Mouse (Mus musculus) megakaryocyte, embryonic 14.5 days (primary cell): ENCODE results near the gene Epo.

ENCODE experiments used
- FLI1 ChIP-seq: IDR thresholded peaks from 2 replicates; pipeline ENCODE4 v1.6.1; 2012; ENCODE audit warnings: low read length, inconsistent platforms, mixed read lengths
- GATA1 ChIP-seq: IDR thresholded peaks from 3 replicates; pipeline ENCODE4 v1.6.1; 2012; ENCODE audit warnings: mixed read lengths, low read length, inconsistent platforms, borderline replicate concordance

DNA sequence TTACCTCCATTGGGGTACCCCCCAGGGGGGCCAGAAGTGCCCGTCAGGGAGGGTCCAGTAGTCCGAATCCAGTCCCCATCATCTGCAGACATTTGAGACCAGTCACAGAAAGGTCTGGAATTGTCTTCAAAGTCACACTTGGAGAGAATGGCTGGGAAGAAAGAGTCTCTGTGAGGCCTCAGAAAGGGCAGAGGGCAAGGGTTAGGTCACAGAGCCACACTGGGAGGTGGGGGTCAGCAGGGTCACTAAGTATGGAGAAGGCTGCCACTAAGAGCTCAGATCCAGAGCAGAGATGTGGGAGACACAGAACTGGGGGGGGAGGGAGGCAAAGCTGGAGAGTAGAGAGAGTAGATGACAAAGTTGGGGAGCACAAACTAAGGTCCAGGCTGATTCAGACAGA is 58.7 kb downstream of the Epo start:
- no peak for TF ChIP-seq GATA1
- no peak for TF ChIP-seq FLI1
